Mouse (Mus musculus): ENCODE data around the gene Siae. TPM values are rescaled to one million over a fixed set of nuclear protein-coding genes. Genes with fewer than 3 reads are reported as not detected.
A peak's percentile ranks its signal among the peaks of the same experiment; 100 is the strongest.

The Siae gene
- polyA plus RNA-seq, 1 experiment from 2014 or later, result 3.4 TPM

DNA sequence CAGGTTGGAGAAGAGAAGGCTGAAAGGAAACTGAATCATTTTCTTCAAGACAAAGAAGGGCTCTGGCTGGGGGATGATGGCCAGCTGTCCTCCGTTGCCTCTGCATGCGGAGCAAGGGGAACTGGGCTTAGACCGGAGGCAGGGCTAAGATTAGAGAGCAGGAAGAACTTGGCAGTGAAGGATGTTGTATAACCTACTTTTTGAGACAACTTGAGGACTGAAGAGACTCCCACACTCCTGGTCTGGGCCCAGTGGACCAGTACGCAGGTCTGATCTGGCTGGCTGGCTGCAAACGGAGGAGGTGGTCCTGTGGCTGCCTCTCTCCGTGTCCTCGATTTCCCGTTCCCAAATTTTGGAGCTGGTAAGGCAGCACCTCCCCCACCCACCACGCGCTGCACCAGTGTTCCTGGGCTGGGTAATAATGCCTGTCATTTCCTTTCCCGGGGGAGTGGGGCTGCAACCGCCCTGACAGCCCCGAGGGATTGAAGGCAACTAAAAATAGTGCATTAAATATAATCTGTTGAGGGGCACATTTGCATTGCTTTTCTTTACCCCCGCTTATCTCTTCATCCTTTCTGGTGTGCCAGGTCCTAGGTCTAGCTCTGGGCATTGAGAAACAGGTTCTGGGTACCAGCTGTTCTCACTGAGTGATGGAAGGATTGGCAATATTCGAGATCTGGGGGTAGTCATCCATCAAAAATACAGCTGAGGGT lies 12.6 kb downstream of the Siae start:
- H3K4me3 ChIP-seq, result peak overlapping the region; percentile 36; the same call in 1 of the 2 replicates
- peak overlapping the region; percentile 74 for H3K27ac ChIP-seq
- WGBS, result 30% methylated on average over 15 of the region's 15 CpGs
- DNase-seq (ENCODE audit: low spot score), result peak; percentile 44
- H3K36me3 ChIP-seq, result no peaks in the 10 kb centered on the region
- no peaks in the 10 kb centered on the region for H3K27me3 ChIP-seq (ENCODE audit: low read depth, poor library complexity, severe bottlenecking)
- H3K9me3 ChIP-seq (replicated peaks), result no peaks in the 10 kb centered on the region
- peaks cover 27% of the 10 kb centered on the region for H3K4me1 ChIP-seq

DNA sequence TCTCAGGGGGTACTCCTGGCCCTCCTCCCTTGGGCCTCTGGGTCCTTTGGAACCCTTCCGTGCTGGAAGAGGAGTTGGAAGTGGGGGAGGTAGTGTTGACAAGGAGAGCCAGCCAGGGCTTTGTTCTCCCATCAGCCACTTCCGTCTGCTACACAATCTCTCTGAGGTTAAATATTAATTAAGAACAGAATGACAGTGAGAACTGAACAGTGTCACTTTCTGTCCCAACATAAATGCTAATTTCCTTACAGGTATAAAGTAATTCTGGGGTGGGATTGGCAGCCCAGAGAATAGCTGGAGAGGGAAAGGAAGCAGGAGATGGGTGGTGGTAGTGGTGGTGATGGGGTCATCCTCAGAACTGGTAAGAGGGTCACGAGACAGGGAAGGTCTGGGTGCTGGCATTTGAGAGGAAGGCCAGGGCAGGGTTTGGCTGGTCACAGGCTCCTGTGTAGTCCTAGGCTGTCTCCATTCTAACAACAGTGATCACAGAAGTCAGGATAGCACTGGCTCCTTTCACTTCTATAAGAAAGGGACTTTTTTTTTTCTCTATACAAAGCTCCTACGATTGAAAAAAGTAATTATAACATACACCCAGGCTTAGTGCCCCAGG lies 13.2 kb downstream of the Siae start:
- DNase-seq (ENCODE audit: low spot score), result no peak
- H3K4me3 ChIP-seq, result no peak overlapping the region
- no peaks in the 10 kb centered on the region for H3K27me3 ChIP-seq (ENCODE audit: low read depth, poor library complexity, severe bottlenecking)
- peaks cover 32% of the 10 kb centered on the region for H3K4me1 ChIP-seq
- no peaks in the 10 kb centered on the region for H3K36me3 ChIP-seq
- peak overlapping the region; percentile 74 for H3K27ac ChIP-seq
- 49% methylated on average over 4 of the region's 4 CpGs for WGBS
- H3K9me3 ChIP-seq (replicated peaks), result no peaks in the 10 kb centered on the region

DNA sequence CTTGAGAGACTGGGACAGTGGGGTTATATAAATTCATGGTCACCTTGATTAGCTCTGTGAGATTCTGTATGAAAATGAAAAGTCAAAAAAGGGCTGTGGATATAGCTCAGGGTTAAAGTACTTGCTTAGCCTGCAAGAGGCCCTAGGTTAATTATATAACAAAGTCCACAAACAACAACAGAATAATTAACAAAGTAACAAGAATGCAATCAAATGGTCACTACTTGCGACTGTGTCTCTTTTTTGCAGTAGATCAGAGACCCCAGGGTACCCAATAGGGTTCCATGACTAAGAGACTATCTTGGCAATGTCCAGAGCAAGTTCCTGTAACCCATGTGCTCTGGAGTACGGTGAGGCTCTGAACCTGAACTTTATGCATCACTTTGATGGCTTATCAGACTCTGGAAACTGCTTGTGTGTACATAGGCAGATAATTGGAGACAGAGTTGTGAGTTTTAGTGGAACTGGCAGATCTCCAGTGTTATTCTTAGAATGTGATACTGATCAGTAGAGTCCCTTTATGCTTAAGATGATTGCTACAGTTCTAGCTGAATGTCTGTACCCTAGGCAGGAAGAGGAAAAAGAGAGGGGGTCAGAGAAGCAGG lies 13.8 kb downstream of the Siae start:
- peaks cover 32% of the 10 kb centered on the region for H3K4me1 ChIP-seq
- H3K4me3 ChIP-seq, result no peak overlapping the region
- H3K9me3 ChIP-seq (replicated peaks), result no peaks in the 10 kb centered on the region
- H3K36me3 ChIP-seq, result no peaks in the 10 kb centered on the region
- no peaks in the 10 kb centered on the region for H3K27me3 ChIP-seq (ENCODE audit: low read depth, poor library complexity, severe bottlenecking)
- no peak overlapping the region for H3K27ac ChIP-seq
- WGBS, result 84% methylated on average over 2 of the region's 2 CpGs
- no peak for DNase-seq (ENCODE audit: low spot score)

DNA sequence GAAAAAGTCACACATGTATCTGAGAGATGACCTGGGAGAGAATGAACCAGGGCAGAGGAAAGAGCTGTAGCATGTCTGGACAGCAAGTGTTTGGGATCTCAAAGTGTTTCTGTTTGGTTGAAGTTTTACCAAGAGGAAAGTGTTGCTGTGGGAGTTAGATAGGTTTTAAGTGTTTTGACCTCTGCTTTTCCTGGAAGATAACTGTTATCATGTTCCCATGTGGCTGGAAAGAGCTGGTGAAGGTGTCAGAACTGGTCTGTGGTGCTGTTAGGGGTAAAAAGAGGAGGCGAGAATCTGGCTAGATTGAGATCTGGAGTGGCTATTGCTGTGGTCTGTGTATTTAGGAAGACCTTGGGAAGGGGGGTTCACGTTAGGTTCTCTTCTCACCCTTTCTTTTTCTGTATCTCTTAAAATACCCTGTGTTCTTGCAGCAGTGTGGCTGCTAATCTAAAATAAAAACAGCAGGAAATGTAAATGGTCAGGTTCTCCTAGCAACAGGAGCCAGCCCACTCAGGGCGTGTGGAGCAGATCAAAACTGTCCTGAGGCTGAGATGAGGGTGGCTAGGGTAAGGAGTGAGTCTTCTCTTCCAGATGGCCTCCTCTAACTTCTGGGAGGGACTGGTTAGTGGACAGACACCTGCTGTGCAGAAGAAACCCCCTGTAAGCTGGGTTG lies 16.8 kb downstream of the Siae start:
- Histone ChIP-seq H3K27ac (no peak overlapping the region), H3K9me3 (replicated peaks) (no peaks in the 10 kb centered on the region), H3K27me3 (ENCODE audit: low read depth, poor library complexity, severe bottlenecking) (no peaks in the 10 kb centered on the region), H3K36me3 (no peaks in the 10 kb centered on the region), H3K4me1 (peaks cover 37% of the 10 kb centered on the region), H3K4me3 (no peak overlapping the region)
- WGBS, result 60% methylated on average over 3 of the region's 3 CpGs
- no peak for DNase-seq (ENCODE audit: low spot score)

DNA sequence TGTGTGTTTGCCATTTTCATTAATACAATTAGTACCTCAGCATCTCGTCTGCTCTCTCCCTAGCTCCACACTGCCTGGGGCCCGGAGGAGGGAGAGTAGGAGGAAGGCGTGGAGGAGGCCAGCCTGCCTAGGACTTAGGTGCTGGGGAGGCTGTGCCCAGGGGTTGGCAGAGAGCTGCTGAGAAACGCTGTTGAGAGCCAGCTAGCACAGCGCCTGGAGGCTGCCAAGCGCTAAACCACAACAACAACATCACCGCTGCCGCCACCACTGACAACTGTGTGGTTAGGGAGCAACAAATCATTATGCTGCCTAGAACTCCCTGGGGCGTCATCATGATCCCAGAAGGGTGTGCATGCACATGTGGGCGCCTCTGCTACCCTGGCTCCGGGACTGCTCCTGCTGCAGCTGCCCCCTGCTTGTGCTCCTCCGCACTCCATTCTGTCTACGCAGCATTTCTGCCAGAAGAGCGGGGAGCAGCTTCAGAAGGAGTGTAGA lies 21.0 kb downstream of the Siae start:
- H3K4me1 ChIP-seq, result peaks cover 22% of the 10 kb centered on the region
- no peaks in the 10 kb centered on the region for H3K36me3 ChIP-seq
- no peaks in the 10 kb centered on the region for H3K27me3 ChIP-seq (ENCODE audit: low read depth, poor library complexity, severe bottlenecking)
- DNase-seq (ENCODE audit: low spot score), result peak; percentile 51
- peak overlapping the region; percentile 26 for H3K4me3 ChIP-seq
- no peaks in the 10 kb centered on the region for H3K9me3 ChIP-seq (replicated peaks)
- 25% methylated on average over 14 of the region's 14 CpGs for WGBS
- peak overlapping the region; percentile 65 for H3K27ac ChIP-seq

DNA sequence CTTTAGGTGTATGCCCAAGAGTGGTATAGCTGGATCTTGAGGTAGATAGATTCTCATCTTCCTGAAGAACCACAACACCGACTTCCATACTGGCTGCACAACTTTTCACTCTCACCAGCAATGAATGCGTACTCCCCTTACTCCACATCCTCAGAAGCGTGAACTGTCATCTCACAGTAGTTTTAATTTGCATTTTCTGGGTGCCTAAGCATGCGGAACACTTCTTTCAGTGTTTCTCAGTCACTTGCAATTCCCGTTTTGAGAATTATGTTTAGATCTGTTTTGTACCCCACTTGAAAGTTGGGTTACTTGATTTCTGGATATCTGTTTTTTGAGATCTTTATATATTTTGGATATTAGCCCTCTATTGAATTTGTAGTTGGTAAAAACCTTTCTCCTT lies 28.1 kb downstream of the Siae start:
- no peak for DNase-seq (ENCODE audit: low spot score)
- Histone ChIP-seq H3K9me3 (replicated peaks) (no peaks in the 10 kb centered on the region), H3K27me3 (ENCODE audit: low read depth, poor library complexity, severe bottlenecking) (no peaks in the 10 kb centered on the region), H3K4me1 (no peaks in the 10 kb centered on the region), H3K27ac (no peak overlapping the region), H3K4me3 (no peak overlapping the region), H3K36me3 (no peaks in the 10 kb centered on the region)
- WGBS, result 84% methylated on average over 5 of the region's 5 CpGs

DNA sequence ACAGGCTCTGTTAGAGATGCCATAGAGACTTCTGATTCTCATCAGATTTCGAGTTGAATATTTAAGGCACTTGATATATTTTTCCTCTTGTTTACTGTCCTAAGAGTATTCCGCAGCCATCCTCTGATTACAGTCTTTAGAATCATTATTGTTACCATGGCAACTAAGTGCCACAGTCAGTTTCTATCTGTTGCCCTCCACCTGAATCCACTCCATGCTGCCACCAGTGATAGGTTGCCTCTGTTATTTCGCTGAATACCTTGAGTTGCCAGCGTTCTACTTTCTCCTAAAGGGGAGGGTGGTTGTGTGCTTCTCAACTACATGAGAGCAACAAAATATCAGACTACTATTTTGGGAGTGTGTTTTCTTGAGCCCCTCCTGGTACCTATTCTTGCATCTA lies 31.2 kb downstream of the Siae start:
- Histone ChIP-seq H3K9me3 (replicated peaks) (no peaks in the 10 kb centered on the region), H3K27me3 (ENCODE audit: low read depth, poor library complexity, severe bottlenecking) (no peaks in the 10 kb centered on the region), H3K4me1 (no peaks in the 10 kb centered on the region), H3K36me3 (no peaks in the 10 kb centered on the region), H3K27ac (no peak overlapping the region), H3K4me3 (no peak overlapping the region)
- 86% methylated on average over 4 of the region's 4 CpGs for WGBS
- no peak for DNase-seq (ENCODE audit: low spot score)

DNA sequence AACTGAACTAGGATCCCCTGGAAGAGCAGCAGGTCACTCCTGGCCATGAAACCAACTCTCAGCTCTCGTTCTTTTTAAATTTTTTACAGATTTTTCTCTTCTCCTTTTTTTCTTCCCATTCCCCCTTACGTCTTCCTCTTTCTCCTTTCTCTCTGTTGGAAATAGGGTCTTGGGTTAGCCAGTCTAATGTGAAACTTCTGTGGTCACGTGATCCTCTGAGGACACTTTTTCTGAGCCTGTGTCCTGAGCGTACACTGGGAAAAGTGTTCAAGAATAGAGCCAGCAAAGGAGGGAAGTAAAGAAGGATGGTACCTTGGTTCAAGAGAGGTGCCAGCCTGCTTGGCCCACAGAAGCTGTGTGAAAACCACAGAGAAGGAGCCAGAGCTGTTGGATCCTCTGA lies 34.9 kb downstream of the Siae start:
- no peak for DNase-seq (ENCODE audit: low spot score)
- Histone ChIP-seq H3K27me3 (ENCODE audit: low read depth, poor library complexity, severe bottlenecking) (no peaks in the 10 kb centered on the region), H3K9me3 (replicated peaks) (no peaks in the 10 kb centered on the region), H3K4me1 (peaks cover 4% of the 10 kb centered on the region; the same call in 1 of the 2 replicates), H3K27ac (no peak overlapping the region), H3K4me3 (no peak overlapping the region), H3K36me3 (no peaks in the 10 kb centered on the region)
- WGBS, result 87% methylated on average over 4 of the region's 4 CpGs

DNA sequence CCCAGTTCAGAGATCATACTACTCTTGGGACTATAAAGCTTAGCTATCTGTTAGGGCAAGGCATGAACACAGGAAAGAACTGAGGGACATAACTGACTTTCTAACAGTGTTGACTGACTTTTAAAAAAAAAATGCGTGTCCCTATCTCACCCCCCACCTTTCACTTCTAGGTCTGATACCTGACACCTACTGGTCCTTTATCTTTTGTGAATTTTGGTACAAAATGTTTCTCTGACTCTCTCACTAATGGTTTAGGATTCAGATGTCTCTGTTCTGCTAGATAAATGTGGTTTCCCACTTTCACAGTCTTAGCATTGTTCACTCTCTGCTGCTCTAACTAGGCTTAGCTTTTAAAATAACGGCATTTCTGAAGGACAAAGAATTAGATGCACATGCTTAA lies 36.5 kb downstream of the Siae start:
- Histone ChIP-seq H3K36me3 (no peaks in the 10 kb centered on the region), H3K27me3 (ENCODE audit: low read depth, poor library complexity, severe bottlenecking) (no peaks in the 10 kb centered on the region), H3K9me3 (replicated peaks) (no peaks in the 10 kb centered on the region), H3K4me3 (no peak overlapping the region), H3K27ac (no peak overlapping the region), H3K4me1 (peaks cover 4% of the 10 kb centered on the region; the same call in 1 of the 2 replicates)
- DNase-seq (ENCODE audit: low spot score), result no peak
- 85% methylated on average over 2 of the region's 2 CpGs for WGBS

DNA sequence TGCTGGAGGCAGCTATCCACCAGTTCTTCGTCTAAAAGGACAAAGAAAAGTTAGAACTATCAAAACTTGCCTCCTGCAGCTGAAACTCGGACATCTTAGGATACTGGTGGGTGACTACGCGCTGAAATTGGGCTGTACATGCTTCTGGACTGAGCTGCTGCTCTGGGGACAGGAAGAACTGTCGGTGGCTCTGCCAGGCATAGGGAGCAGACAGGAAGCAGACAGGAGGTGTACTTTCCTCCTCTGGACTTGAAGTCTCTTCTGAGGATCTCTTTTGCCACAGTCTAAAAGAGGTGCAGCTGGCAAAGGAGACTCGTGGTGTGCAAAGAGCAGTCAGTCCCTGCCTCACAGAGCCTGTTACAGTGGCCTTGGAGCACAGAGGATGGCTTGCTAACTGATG lies 37.1 kb downstream of the Siae start:
- H3K9me3 ChIP-seq (replicated peaks), result no peaks in the 10 kb centered on the region
- WGBS, result 72% methylated on average over 6 of the region's 6 CpGs
- no peak for DNase-seq (ENCODE audit: low spot score)
- no peaks in the 10 kb centered on the region for H3K27me3 ChIP-seq (ENCODE audit: low read depth, poor library complexity, severe bottlenecking)
- peaks cover 4% of the 10 kb centered on the region; the same call in 1 of the 2 replicates for H3K4me1 ChIP-seq
- H3K4me3 ChIP-seq, result no peak overlapping the region
- H3K36me3 ChIP-seq, result no peaks in the 10 kb centered on the region
- H3K27ac ChIP-seq, result no peak overlapping the region

DNA sequence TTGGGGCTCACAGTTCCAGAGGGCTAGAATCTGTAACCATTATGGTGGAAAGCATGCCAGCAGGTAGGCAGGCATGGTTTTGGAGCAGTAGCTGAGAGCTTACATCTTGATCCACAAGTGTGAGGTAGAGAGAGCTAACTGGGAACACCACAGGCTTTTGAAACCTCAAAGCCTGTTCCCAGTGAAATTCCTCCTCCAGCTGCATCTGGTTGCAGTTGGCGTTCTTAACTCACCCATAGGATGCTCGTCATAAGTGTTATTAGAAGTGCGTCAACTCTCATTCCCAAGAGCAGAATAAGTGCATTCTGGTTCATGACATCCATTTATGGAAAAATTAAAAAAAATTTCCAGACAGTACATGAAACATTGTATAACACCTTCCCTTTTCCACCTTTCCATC lies 38.2 kb downstream of the Siae start:
- no peaks in the 10 kb centered on the region for H3K36me3 ChIP-seq
- DNase-seq (ENCODE audit: low spot score), result no peak
- 88% methylated on average over 3 of the region's 3 CpGs for WGBS
- H3K27ac ChIP-seq, result no peak overlapping the region
- no peak overlapping the region for H3K4me3 ChIP-seq
- H3K27me3 ChIP-seq (ENCODE audit: low read depth, poor library complexity, severe bottlenecking), result no peaks in the 10 kb centered on the region
- no peaks in the 10 kb centered on the region for H3K9me3 ChIP-seq (replicated peaks)
- peaks cover 4% of the 10 kb centered on the region; the same call in 1 of the 2 replicates for H3K4me1 ChIP-seq

DNA sequence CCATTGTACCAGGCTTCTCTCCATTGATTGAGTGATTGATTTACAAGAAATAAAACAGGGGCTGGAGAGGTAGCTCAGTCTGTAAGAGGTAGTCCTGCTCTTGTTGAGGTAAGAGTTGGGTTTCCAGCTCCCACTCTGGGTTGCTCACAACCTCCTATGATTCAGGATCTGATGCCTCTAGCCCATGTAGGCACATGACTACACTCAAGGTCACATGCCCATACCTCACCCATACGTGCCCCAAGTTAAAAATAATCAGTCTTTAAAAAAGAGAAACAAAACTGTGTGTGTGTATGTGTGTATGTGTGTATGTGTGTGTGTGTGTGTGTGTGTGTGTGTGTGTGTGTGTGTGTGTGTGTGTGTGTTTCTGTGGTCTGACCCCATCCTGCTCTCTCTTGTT lies 40.1 kb downstream of the Siae start:
- H3K27ac ChIP-seq, result no peak overlapping the region
- whole genome bisulfite sequencing, result 86% methylated on average over 1 of the region's 1 CpGs
- H3K4me1 ChIP-seq, result peaks cover 4% of the 10 kb centered on the region; the same call in 1 of the 2 replicates
- no peaks in the 10 kb centered on the region for H3K27me3 ChIP-seq (ENCODE audit: low read depth, poor library complexity, severe bottlenecking)
- H3K9me3 ChIP-seq (replicated peaks), result no peaks in the 10 kb centered on the region
- no peak for DNase-seq (ENCODE audit: low spot score)
- no peaks in the 10 kb centered on the region for H3K36me3 ChIP-seq
- H3K4me3 ChIP-seq, result no peak overlapping the region

DNA sequence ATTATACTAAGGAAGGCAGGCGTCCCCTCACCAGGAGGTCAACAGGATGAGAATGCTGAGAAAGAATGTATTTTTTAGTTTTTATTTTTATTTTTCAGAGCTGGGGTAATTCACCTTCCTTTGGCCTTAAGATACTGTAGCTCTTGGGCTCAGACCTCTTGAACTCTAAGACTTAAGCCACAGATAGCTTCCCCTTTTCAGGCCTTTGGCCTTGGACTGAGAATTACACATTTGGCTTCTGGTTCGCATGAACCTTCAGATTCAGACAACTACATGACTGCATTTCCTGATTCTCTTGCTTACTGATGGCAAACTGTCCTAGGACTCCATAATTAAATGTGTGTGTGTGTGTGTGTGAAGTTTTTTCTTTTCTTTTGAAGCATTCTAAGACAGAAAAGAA lies 43.1 kb downstream of the Siae start:
- Histone ChIP-seq H3K4me3 (no peak overlapping the region), H3K4me1 (no peaks in the 10 kb centered on the region), H3K27me3 (ENCODE audit: low read depth, poor library complexity, severe bottlenecking) (no peaks in the 10 kb centered on the region), H3K36me3 (no peaks in the 10 kb centered on the region), H3K27ac (no peak overlapping the region), H3K9me3 (replicated peaks) (no peaks in the 10 kb centered on the region)
- WGBS, result 88% methylated on average over 2 of the region's 2 CpGs
- no peak for DNase-seq (ENCODE audit: low spot score)

All from limb, embryonic 10.5 days (tissue).